Mouse (Mus musculus): ENCODE measurements around the gene Wdr93.

GRCm38 (mm10) chr7:79744585-79744984 lies 1.6 kb downstream of the Wdr93 start:
- TF ChIP-seq CTCF (IDR thresholded peaks at IDR 0.05), result no peak
- TF ChIP-seq EP300 (IDR thresholded peaks at IDR 0.05), result no peak

Measured in lung, postnatal 0 days (tissue).